Mouse (Mus musculus): Measurements from ENCODE around the gene Chchd6. TPM values are rescaled to one million over a fixed set of nuclear protein-coding genes. Genes with fewer than 3 reads are reported as not detected.

Chchd6 gene
- polyA plus RNA-seq, 1 experiment from 2014 or later: 174 TPM

DNA sequence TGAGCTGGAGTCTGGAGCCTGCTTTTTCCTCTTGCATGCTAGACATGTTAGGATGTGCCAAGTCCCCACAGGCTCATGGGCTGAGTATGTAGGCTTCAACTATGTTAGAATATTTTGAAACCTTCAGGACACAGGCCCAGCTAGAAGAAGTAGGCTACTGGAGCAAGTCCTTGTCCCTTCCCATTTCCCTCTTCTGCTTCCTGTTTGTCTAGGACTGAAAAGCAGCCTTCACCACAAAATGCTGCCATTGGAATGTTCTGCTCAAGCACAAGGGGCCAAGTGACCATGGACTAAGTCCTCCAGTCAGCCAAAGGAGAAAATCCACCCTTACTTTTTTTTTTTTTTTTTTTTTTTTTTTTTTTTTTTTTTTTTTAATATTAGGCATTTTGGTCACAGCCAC is 164.7 kb downstream of the Chchd6 start:
- Histone ChIP-seq H3K4me1 (no peaks in the 10 kb centered on the region), H3K9ac (replicated peaks) (no peak overlapping the region), H3K4me3 (replicated peaks) (no peak overlapping the region), H3K27me3 (replicated peaks) (no peaks in the 10 kb centered on the region), H3K9me3 (replicated peaks) (no peaks in the 10 kb centered on the region), H3K36me3 (no peaks in the 10 kb centered on the region), H3K4me2 (no peak overlapping the region), H3K27ac (replicated peaks) (no peak overlapping the region)
- ATAC-seq (ENCODE audit: low FRiP score): no peak

DNA sequence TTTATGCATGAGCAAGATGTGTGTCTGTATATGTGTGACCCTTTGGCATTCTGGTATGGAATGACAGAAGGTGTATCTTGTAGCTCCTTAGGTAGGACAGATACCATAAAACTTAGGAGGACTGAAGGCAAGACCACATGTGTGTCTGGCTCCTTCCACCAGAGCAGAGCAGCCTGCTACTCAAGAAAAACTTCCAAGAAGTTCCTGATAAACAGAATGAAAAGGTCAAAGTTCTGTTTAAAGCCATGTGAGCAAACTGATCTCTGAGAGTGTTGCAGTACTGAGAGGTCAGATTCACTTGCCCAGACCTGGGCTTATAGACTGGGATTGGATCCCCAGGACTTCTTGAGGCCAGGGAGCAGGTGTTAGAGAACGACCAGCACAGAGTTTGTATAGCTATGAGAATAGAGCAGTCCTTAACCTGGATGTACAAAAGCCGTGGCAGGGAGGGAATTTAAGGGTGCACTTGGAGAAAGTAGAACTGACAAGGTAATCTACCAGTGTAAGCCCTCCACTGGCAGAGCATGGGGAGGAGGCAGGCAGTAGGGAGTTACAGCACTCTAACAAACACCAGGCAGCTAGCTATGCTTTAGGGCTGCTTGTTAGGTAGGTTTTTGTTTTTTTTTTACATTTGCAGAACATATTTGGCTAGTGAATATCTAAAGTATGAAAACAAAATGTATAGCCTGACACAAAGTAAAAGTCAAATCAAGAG is 166.6 kb downstream of the Chchd6 start:
- H3K9me3 ChIP-seq (replicated peaks): no peaks in the 10 kb centered on the region
- no peaks in the 10 kb centered on the region for H3K36me3 ChIP-seq
- H3K27ac ChIP-seq (replicated peaks): no peak overlapping the region
- H3K9ac ChIP-seq (replicated peaks): no peak overlapping the region
- no peak overlapping the region for H3K4me2 ChIP-seq
- H3K4me1 ChIP-seq: no peaks in the 10 kb centered on the region
- no peak for ATAC-seq (ENCODE audit: low FRiP score)
- H3K4me3 ChIP-seq (replicated peaks): no peak overlapping the region
- H3K27me3 ChIP-seq (replicated peaks): no peaks in the 10 kb centered on the region
- WGBS: 77% methylated on average over 2 of the region's 2 CpGs

DNA sequence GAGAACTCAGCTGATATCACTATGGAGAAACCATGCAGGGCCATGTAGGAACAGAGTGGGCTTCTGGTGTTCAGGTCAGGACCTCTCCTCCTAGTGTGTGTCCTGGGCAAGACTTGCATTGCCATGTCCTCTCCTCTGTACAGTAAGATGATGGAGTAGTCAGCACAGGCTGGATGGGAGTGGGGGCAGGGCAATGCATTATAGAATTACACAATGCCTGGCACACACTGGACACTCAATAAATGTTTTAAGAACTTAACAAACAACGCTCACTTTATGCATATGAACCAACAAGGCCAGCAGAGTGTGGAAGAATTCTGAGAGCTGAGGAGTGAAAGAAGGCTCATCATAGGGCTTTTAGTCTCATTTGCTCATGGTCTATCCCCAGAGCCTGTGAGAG is 171.0 kb downstream of the Chchd6 start:
- no peak overlapping the region for H3K27ac ChIP-seq (replicated peaks)
- H3K4me3 ChIP-seq (replicated peaks): no peak overlapping the region
- WGBS: 93% methylated on average over 1 of the region's 1 CpGs
- no peaks in the 10 kb centered on the region for H3K9me3 ChIP-seq (replicated peaks)
- no peaks in the 10 kb centered on the region for H3K36me3 ChIP-seq
- no peaks in the 10 kb centered on the region for H3K27me3 ChIP-seq (replicated peaks)
- no peaks in the 10 kb centered on the region for H3K4me1 ChIP-seq
- no peak for ATAC-seq (ENCODE audit: low FRiP score)
- H3K9ac ChIP-seq (replicated peaks): no peak overlapping the region
- H3K4me2 ChIP-seq: no peak overlapping the region

DNA sequence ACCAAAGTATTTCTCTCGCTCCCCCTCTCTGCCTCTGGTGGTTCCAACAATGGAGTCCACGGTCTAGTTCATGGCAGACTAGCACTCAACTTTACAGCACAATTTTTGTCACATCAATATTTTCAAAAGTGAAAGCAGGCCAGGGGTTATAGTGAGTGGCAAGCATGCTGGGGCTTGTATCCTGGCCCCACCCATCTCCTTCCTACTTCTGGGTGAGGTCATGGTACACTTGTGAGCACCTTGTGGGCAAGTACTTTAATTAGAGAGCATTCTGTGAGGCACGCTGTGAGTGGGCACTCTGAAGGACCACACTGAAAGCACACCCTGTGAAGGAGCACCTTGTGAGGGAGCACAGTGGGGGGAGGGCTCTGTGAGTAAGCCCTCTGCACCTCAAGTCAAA is 172.8 kb downstream of the Chchd6 start:
- Histone ChIP-seq H3K36me3 (0 out of 2 replicates have a peak, but pooled peaks cover 3% of the 10 kb centered on the region), H3K9me3 (replicated peaks) (no peaks in the 10 kb centered on the region), H3K9ac (replicated peaks) (no peak overlapping the region), H3K27ac (replicated peaks) (no peak overlapping the region), H3K4me1 (no peaks in the 10 kb centered on the region), H3K4me3 (replicated peaks) (no peak overlapping the region), H3K27me3 (replicated peaks) (no peaks in the 10 kb centered on the region), H3K4me2 (no peak overlapping the region)
- ATAC-seq (ENCODE audit: low FRiP score): no peak
- WGBS: 95% methylated on average over 3 of the region's 3 CpGs

DNA sequence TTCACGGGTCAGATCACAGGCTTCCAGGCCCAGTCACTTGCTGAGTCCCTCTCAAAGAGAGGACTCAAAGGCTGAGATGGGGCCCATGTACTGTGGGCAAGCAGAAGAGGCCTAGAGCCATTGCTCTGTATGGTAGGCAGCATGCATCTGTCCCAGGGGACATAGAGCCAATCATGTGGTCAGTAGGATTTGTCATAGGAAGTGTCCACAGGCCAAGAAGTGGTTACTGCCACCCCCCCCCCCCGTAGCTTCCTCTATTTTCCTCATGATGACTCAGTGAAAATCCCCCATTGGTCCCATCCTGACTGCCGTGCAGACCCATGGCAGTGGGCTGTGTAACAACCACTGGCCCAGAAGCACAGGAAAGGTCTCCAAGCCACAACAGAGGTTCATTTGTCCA is 173.5 kb downstream of the Chchd6 start:
- no peak for ATAC-seq (ENCODE audit: low FRiP score)
- Histone ChIP-seq H3K36me3 (0 out of 2 replicates have a peak, but pooled peaks cover 4% of the 10 kb centered on the region), H3K4me2 (no peak overlapping the region), H3K27ac (replicated peaks) (no peak overlapping the region), H3K9me3 (replicated peaks) (no peaks in the 10 kb centered on the region), H3K27me3 (replicated peaks) (no peaks in the 10 kb centered on the region), H3K9ac (replicated peaks) (no peak overlapping the region), H3K4me1 (no peaks in the 10 kb centered on the region), H3K4me3 (replicated peaks) (no peak overlapping the region)
- 90% methylated on average over 3 of the region's 3 CpGs for WGBS

DNA sequence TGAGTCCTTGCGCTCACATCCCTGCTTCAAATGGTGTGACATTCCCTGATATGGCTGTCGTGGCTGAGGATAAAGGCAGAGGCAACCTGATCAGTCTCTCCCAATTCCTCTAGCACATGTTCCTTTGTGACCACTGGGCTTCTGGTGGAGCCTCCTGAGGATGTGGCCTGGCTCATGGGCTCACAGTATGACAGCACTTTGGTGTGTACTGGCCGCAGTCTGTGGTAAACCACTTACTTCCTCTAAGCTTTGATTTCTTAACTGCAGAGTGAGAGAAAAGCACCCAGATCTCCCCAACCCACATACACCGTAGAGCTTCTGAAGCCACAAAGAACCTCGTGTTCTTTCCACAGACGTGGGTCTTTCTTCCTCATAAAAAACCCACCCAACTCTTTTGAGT is 173.9 kb downstream of the Chchd6 start:
- H3K36me3 ChIP-seq: 0 out of 2 replicates have a peak, but pooled peaks cover 4% of the 10 kb centered on the region
- H3K4me2 ChIP-seq: no peak overlapping the region
- no peak for ATAC-seq (ENCODE audit: low FRiP score)
- no peak overlapping the region for H3K27ac ChIP-seq (replicated peaks)
- no peak overlapping the region for H3K4me3 ChIP-seq (replicated peaks)
- no peaks in the 10 kb centered on the region for H3K9me3 ChIP-seq (replicated peaks)
- H3K4me1 ChIP-seq: no peaks in the 10 kb centered on the region
- H3K9ac ChIP-seq (replicated peaks): no peak overlapping the region
- no peaks in the 10 kb centered on the region for H3K27me3 ChIP-seq (replicated peaks)
- WGBS: 86% methylated on average over 6 of the region's 6 CpGs

- no peaks in the 10 kb centered on the region for H3K4me1 ChIP-seq
- no peak for ATAC-seq (ENCODE audit: low FRiP score)
- H3K27ac ChIP-seq (replicated peaks): no peak overlapping the region
- no peak overlapping the region for H3K4me2 ChIP-seq
- H3K27me3 ChIP-seq (replicated peaks): no peaks in the 10 kb centered on the region
- H3K4me3 ChIP-seq (replicated peaks): no peak overlapping the region
- H3K36me3 ChIP-seq: 0 out of 2 replicates have a peak, but pooled peaks cover 4% of the 10 kb centered on the region
- 85% methylated on average over 2 of the region's 2 CpGs for WGBS
- no peaks in the 10 kb centered on the region for H3K9me3 ChIP-seq (replicated peaks)
- no peak overlapping the region for H3K9ac ChIP-seq (replicated peaks)
These were observed 174.7 kb downstream of the Chchd6 start for GRCm38 (mm10) chr6:89420756-89421155.

DNA sequence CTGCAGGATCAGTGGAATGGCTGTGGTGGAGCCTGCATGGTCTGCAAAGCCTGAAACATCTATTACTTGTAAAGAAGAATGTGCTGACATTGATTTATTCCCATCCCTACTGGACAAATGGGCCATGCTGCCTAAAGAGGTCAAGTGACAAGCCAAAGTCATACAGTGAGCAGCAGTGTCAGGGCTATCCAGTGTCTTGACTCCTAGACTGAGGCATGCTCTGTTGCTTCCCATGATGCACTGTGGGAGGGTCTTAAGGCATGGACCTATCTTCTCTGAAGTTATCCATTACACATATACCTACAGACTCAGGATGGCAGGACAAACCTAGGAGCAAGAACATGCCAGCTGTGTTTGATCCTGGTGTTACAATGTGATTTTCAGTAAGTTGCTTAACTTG is 175.3 kb downstream of the Chchd6 start:
- Histone ChIP-seq H3K4me1 (no peaks in the 10 kb centered on the region), H3K9ac (replicated peaks) (no peak overlapping the region), H3K27me3 (replicated peaks) (no peaks in the 10 kb centered on the region), H3K4me2 (no peak overlapping the region), H3K4me3 (replicated peaks) (no peak overlapping the region), H3K27ac (replicated peaks) (no peak overlapping the region), H3K36me3 (0 out of 2 replicates have a peak, but pooled peaks cover 4% of the 10 kb centered on the region), H3K9me3 (replicated peaks) (no peaks in the 10 kb centered on the region)
- no peak for ATAC-seq (ENCODE audit: low FRiP score)

DNA sequence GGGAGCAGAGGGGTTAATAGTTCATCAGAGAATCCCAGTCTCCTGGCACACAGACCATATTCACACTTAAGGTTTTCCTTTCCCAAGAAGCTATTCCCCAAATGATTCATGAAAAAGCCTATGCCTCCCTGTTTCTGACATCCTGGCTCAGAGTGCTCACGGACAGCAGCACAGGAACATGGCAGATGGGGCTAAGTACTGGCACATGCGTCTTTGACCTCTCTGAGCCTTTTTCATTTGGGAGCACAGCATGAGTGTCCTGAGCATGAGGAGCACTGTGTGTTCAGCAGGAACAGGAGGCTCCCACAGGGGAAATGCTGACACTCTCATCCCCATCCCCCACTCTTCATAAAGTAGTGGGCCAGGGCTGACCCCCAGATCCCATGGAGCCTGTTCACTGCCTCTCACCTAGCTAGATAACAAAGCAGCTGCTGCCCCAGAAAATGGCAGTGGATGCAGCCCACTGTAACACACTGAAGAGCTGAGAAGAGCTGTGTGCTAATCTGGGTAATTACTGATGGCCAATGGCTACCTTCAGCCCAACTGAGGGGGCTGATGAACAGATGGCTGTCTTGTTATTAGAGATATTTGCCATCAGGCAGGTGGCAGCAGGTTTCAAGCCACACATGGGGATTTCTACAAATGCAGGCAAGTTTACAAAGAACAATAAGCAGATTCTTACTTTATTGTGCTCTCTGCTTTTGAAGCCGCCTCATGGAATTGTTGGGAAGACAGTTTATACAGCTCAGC is 176.2 kb downstream of the Chchd6 start:
- H3K27me3 ChIP-seq (replicated peaks): no peaks in the 10 kb centered on the region
- no peaks in the 10 kb centered on the region for H3K4me1 ChIP-seq
- H3K9me3 ChIP-seq (replicated peaks): no peaks in the 10 kb centered on the region
- WGBS: 82% methylated on average over 3 of the region's 3 CpGs
- H3K36me3 ChIP-seq: 0 out of 2 replicates have a peak, but pooled peaks cover 4% of the 10 kb centered on the region
- no peak overlapping the region for H3K9ac ChIP-seq (replicated peaks)
- H3K4me3 ChIP-seq (replicated peaks): no peak overlapping the region
- ATAC-seq (ENCODE audit: low FRiP score): no peak
- no peak overlapping the region for H3K4me2 ChIP-seq
- H3K27ac ChIP-seq (replicated peaks): no peak overlapping the region

DNA sequence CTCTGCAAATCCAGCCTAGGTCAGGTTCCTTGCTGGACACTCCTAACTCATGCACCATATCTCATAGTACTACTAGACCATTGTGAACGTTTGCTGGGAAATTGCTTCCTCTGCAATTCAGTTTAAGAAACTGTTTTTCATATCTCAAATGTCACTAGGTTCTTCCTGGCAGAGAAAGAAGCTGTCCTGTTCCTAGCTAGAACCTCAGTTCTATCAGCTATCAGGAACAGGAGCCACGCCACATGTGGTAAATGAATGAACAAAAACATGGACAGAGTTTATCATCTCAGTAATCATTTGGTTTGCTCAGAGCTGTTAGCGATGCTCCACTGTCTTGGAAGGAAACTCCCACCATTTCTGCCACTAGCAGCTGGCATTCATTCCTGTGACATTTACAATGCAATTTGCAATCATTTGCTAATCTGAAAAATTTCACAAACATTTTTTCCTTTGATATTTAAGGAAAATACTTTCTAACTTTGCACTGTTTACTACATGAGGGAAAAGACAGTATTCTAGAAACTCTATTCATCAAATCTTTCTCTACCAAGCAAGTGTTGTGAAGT is 179.3 kb downstream of the Chchd6 start:
- H3K4me3 ChIP-seq (replicated peaks): no peak overlapping the region
- no peak overlapping the region for H3K9ac ChIP-seq (replicated peaks)
- no peaks in the 10 kb centered on the region for H3K27me3 ChIP-seq (replicated peaks)
- no peaks in the 10 kb centered on the region for H3K4me1 ChIP-seq
- no peak overlapping the region for H3K4me2 ChIP-seq
- 83% methylated on average over 3 of the region's 3 CpGs for WGBS
- H3K27ac ChIP-seq (replicated peaks): no peak overlapping the region
- H3K36me3 ChIP-seq: 0 out of 2 replicates have a peak, but pooled peaks cover 4% of the 10 kb centered on the region
- no peak for ATAC-seq (ENCODE audit: low FRiP score)
- no peaks in the 10 kb centered on the region for H3K9me3 ChIP-seq (replicated peaks)

- 78% methylated on average over 2 of the region's 2 CpGs for WGBS
- H3K36me3 ChIP-seq: 0 out of 2 replicates have a peak, but pooled peaks cover 4% of the 10 kb centered on the region
- no peak overlapping the region for H3K27ac ChIP-seq (replicated peaks)
- H3K9ac ChIP-seq (replicated peaks): no peak overlapping the region
- ATAC-seq (ENCODE audit: low FRiP score): no peak
- H3K4me3 ChIP-seq (replicated peaks): no peak overlapping the region
- H3K4me2 ChIP-seq: no peak overlapping the region
- no peaks in the 10 kb centered on the region for H3K9me3 ChIP-seq (replicated peaks)
- H3K27me3 ChIP-seq (replicated peaks): no peaks in the 10 kb centered on the region
- no peaks in the 10 kb centered on the region for H3K4me1 ChIP-seq
These were observed 180.4 kb downstream of the Chchd6 start for GRCm38 (mm10) chr6:89415091-89415490.

- H3K4me1 ChIP-seq: no peaks in the 10 kb centered on the region
- WGBS: 88% methylated on average over 4 of the region's 4 CpGs
- H3K36me3 ChIP-seq: 0 out of 2 replicates have a peak, but pooled peaks cover 4% of the 10 kb centered on the region
- no peak overlapping the region for H3K4me3 ChIP-seq (replicated peaks)
- no peak for ATAC-seq (ENCODE audit: low FRiP score)
- no peak overlapping the region for H3K27ac ChIP-seq (replicated peaks)
- H3K9me3 ChIP-seq (replicated peaks): no peaks in the 10 kb centered on the region
- no peak overlapping the region for H3K9ac ChIP-seq (replicated peaks)
- no peak overlapping the region for H3K4me2 ChIP-seq
- H3K27me3 ChIP-seq (replicated peaks): no peaks in the 10 kb centered on the region
These were observed 181.3 kb downstream of the Chchd6 start for GRCm38 (mm10) chr6:89414126-89414525.
